Mouse (Mus musculus): ENCODE results near the gene 1700029P11Rik.

The 1700029P11Rik gene

DNA sequence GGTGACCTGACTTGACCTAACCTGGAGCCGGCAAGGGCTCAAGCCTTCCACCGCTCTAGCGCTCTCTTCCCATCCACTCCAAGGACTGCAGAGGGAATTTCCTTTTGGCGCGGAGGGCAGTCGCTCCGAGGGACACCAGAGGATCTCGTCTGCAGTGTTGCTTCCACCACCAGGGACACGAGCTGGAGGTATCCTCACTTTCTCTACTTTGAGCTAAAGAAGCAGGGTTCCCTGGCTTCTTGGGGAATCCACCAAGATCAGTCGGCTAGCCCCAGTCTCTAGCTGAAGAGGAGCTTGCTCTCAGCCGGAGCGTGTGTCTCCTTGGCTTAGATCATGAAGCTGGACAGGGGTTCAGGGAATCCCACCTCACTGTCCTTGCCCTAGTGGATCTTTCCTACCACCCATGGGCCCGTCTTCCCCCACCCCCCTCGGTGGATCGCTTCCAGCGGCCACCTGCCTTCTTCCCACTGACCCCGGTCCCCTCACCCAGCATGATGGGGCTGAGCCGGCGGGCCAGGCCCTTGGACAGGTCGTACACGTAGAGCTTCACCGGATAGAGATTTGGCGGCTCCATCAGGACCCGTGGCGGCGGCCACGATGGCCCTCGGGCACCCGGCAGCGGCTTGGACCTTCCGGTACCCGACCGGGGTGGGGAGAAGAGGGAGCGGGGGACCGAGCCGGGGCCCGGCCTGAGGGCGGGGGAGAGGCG is 35.2 kb downstream of the 1700029P11Rik start:
- no peak for DNase-seq

DNA sequence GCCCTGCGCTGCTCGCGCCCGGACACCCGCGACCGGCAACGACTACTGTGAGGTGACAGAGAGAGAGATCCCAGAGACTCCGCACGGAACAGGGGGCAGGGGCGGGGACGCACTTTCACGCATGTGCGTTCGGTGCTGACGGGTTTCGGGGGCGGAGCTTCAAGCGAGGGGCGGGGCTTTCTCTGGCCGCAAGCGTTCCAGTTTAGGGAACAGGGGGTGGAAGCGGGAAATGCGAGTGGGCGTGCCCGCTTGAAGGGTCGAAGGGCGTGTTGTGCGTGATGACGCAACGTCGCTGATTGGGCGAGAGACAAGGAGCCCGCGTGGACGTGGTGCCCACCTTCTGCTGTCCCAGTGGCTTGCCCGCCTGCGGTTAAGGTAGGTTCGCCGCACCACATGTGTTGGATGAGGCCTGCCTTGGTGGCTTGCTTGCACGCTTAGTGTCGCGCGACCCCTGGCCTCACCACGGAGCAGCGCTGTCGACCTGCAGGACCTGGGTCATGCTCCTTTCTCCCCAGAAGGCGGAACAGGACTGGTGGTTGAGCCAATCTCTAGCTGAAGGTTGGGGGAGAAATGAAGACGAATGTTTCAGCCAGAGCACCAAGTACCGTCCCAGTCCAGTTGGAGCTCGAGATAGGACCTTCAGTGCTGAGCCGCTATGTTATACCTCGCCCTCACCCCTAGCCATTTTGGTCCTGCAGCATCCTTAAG is 35.9 kb downstream of the 1700029P11Rik start:
- peak; percentile 99 for DNase-seq

DNA sequence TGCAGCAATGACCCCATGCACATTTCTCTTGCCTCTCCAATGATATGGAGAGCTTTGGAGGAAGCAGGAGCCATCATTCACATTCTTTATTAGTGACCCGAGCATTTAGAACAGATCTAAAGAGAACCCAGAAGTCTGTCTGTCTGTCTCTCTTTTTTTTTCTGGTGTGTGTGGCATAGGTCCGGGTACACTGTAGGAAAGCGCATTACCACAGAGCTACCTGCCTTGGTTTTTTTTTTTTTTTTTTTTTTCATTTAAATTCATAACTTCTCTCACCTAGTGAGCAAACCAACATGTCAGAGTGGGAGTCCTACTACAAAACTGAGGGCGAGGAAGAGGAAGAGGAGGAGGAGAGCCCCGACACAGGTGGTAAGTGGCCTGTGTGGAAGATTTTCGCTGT is 36.5 kb downstream of the 1700029P11Rik start:
- no peak for DNase-seq

DNA sequence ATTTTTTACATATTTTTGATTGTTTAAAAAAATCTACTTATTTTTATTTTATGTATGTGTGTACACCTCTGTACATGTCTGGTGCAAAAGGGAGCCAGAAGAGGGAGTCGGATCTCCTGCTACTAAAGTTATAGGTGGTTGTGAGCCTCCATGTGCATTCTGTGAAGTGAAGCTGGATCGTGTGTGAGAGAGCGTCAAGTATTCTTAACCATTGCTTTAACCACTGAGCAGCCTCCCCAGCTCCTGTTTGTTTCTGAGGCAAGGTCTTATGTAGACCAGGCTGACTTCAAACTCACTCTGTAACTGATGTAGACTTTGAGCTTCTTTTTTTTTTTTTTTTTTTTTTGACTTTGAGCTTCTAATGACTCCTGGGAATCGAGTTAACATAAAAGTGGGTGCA is 37.1 kb downstream of the 1700029P11Rik start:
- no peak for DNase-seq

DNA sequence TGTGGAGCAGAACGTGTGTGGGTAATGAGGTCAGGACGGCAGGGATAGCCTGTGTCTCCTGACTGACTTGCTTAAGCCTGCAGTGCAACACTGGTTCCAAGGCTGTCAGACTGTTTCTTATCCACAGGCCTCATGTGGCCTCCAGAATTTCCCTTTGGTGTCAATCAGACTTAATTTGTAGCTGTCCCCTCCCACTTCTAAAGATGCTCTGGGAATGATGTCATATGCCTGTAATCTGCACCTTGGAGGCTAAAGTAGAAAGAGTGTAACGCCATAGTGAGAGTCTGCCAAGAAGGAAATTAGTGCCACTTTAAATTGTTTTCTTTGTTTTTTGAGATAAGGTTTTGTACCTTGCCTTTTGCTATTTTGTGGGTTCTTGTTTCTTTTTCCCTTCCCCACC is 38.9 kb downstream of the 1700029P11Rik start:
- DNase-seq, result no peak

DNA sequence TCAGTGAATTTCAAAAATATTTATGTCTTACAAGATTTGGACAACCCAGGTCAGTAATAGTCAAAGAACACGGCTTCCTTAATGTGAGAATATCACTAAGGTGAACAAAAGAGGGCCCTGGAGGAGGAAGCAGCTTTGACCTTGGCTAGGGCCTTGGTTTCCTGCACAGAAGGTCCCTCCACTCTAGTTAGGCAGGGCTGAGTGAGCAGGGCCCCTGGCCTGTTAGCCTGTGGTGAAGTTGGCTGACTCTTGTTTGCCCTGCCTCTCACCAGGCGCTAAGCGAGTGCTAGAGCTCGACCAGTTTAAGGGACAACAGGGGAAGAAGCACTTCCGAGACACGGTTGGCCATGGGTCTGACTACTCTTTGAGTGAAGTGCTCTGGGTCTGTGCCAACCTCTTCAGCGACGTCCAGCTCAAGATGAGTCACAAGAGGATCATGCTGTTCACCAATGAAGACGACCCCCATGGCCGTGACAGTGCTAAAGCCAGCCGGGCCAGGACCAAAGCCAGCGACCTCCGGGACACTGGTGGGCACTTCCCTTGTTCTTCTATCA is 42.3 kb downstream of the 1700029P11Rik start:
- peak; percentile 14 for DNase-seq

DNA sequence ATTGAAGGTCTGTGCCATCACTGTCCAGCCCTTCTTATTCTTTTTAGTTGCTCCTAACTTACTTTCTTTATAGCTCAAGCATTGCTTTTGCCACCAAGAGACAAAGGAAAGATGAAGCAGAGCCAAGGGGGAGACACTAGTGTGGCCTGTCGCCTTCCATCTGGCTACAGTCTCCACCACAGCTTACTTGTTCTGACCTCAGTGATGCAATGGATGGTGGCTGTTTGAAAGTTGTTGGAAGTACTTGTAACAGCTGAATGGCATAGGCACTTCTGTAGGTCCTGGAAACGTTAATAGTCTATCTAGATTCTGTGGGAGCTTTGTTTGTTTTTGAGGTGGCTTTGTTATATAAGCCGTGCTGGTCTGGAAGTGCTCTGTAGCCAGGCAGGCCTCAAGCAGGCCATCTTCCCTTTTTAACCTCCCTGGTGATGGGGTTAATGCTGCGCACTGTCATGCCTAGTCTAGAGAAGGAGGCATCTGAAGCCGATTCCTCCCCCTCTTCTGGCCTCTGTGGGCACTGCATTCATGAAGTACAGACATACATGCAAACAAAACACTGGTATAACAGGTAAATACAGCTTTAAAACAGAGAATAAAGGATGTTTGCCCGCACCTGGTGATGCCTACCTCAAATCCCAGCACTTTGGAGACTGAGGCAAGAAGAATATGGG is 43.8 kb downstream of the 1700029P11Rik start:
- no peak for DNase-seq

DNA sequence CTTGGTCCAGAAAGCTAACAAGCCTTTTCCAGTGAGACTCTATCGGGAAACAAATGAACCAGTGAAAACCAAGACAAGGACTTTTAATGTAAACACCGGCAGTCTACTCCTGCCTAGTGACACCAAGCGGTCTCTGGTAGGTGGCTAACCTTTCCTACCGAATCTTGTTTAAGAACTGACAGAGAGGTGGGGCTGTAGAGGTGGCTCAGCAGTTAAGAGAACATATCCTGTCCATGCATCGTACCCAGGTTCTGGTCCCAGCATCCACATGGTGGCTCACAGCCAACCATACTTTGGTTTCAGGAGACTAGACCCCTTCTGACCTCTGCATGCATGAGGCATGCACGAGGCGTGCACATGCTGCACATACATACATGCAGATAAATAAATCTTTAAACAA is 46.9 kb downstream of the 1700029P11Rik start:
- DNase-seq, result no peak

DNA sequence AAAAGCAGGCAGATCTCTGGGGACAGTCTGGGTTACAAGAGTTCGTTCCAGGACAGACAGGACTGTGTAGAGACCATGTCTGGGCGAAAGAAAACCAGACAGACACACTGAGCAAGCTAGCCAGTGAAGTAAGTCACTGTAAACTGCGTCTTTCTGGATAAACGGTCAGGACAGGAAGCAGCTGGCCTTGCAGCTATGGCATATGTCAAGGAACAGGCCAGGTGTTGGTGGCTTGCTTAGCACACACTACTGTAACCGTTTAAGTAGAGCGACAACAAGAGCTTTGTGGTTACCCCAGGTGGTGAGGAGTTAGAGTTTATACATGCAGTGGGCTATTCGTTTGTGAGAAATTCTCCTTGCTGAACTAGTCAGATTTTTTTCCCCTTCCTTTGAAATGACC is 47.4 kb downstream of the 1700029P11Rik start:
- DNase-seq, result no peak
